Mouse (Mus musculus): ENCODE measurements around the gene Hpse2. TPM values are rescaled to one million over a fixed set of nuclear protein-coding genes. Genes with fewer than 3 reads are reported as not detected.

Gene Hpse2
- polyA plus RNA-seq, 1 experiment from 2014 or later: 0.73 TPM

- H3K27ac ChIP-seq (ENCODE audit: low read depth, low read length): no peak overlapping the region
- 91% methylated on average over 2 of the region's 2 CpGs for WGBS
- no peaks in the 10 kb centered on the region for H3K9me3 ChIP-seq (ENCODE audit: control insufficient read depth, low read length)
- DNase-seq (ENCODE audit: low spot score) (no peak), ATAC-seq (ENCODE audit: low FRiP score) (no peak)
- H3K36me3 ChIP-seq (ENCODE audit: control insufficient read depth, insufficient read depth, low read length): no peaks in the 10 kb centered on the region
- no peaks in the 10 kb centered on the region for H3K27me3 ChIP-seq (ENCODE audit: control insufficient read depth, insufficient read depth, low read length)
- no peak overlapping the region for H3K4me2 ChIP-seq (replicated peaks; ENCODE audit: low read depth, low read length)
- H3K4me3 ChIP-seq (ENCODE audit: low read depth, low read length): no peak overlapping the region
- no peaks in the 10 kb centered on the region for H3K4me1 ChIP-seq (replicated peaks; ENCODE audit: control insufficient read depth, insufficient read depth, low read length)
- no peak overlapping the region for H3K9ac ChIP-seq (ENCODE audit: low read depth, low read length)
Observed at GRCm38 (mm10) chr19:42839118-42839517, 549.0 kb downstream of the Hpse2 start.

DNA sequence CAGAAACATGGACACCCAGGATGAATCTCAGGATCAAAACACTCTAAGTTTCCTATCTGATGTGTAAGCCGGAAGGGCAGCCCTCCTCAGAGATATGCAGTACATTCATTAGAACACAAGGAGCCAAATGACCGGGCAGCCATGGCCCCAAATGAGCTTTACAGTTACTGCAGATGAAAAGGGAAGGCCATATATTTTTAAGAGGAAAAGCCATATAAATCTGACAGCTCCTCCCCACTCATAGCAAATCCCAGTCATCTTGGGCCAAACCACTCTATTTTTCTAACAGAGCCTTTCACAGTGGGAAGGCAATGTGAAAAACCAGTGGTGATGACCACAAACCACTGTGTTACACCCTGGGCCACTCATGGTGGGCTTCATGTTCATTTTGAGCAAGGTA lies 549.9 kb downstream of the Hpse2 start:
- no peaks in the 10 kb centered on the region for H3K27me3 ChIP-seq (ENCODE audit: control insufficient read depth, insufficient read depth, low read length)
- no peak overlapping the region for H3K9ac ChIP-seq (ENCODE audit: low read depth, low read length)
- H3K36me3 ChIP-seq (ENCODE audit: control insufficient read depth, insufficient read depth, low read length): no peaks in the 10 kb centered on the region
- no peaks in the 10 kb centered on the region for H3K4me1 ChIP-seq (replicated peaks; ENCODE audit: control insufficient read depth, insufficient read depth, low read length)
- WGBS: 84% methylated on average over 2 of the region's 2 CpGs
- H3K4me2 ChIP-seq (replicated peaks; ENCODE audit: low read depth, low read length): no peak overlapping the region
- DNase-seq (ENCODE audit: low spot score) (no peak), ATAC-seq (ENCODE audit: low FRiP score) (no peak)
- H3K27ac ChIP-seq (ENCODE audit: low read depth, low read length): no peak overlapping the region
- H3K4me3 ChIP-seq (ENCODE audit: low read depth, low read length): no peak overlapping the region
- no peaks in the 10 kb centered on the region for H3K9me3 ChIP-seq (ENCODE audit: control insufficient read depth, low read length)

DNA sequence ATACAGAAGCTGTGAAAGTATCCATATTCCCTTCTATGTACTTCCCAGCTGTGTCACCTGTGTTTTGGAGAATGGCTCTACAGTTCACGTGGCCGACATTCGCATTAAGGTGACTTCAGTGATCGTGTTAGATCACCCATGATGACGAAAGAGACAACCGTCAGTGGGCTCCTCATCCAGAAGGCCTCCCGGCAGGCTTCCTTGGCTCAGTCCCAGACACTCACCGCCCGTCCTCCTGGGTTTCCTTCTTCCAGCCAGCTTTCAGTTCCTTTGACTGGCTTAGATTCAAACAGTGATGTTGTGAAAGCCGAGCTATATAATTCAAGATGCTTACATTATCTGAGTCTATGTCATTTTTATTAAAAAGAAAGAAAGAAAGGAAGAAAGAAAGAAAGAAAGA lies 550.6 kb downstream of the Hpse2 start:
- ATAC-seq (ENCODE audit: low FRiP score) (no peak), DNase-seq (ENCODE audit: low spot score) (no peak)
- Histone ChIP-seq H3K27me3 (ENCODE audit: control insufficient read depth, insufficient read depth, low read length) (no peaks in the 10 kb centered on the region), H3K4me2 (replicated peaks; ENCODE audit: low read depth, low read length) (no peak overlapping the region), H3K36me3 (ENCODE audit: control insufficient read depth, insufficient read depth, low read length) (no peaks in the 10 kb centered on the region), H3K4me1 (replicated peaks; ENCODE audit: control insufficient read depth, insufficient read depth, low read length) (no peaks in the 10 kb centered on the region), H3K9ac (ENCODE audit: low read depth, low read length) (no peak overlapping the region), H3K4me3 (ENCODE audit: low read depth, low read length) (no peak overlapping the region), H3K27ac (ENCODE audit: low read depth, low read length) (no peak overlapping the region), H3K9me3 (ENCODE audit: control insufficient read depth, low read length) (no peaks in the 10 kb centered on the region)
- 85% methylated on average over 10 of the region's 10 CpGs for WGBS

GRCm38 (mm10) chr19:42833126-42833525 lies 555.0 kb downstream of the Hpse2 start:
- Histone ChIP-seq H3K9ac (ENCODE audit: low read depth, low read length) (no peak overlapping the region), H3K4me2 (replicated peaks; ENCODE audit: low read depth, low read length) (no peak overlapping the region), H3K4me3 (ENCODE audit: low read depth, low read length) (no peak overlapping the region), H3K27me3 (ENCODE audit: control insufficient read depth, insufficient read depth, low read length) (no peaks in the 10 kb centered on the region), H3K9me3 (ENCODE audit: control insufficient read depth, low read length) (no peaks in the 10 kb centered on the region), H3K36me3 (ENCODE audit: control insufficient read depth, insufficient read depth, low read length) (no peaks in the 10 kb centered on the region), H3K27ac (ENCODE audit: low read depth, low read length) (no peak overlapping the region), H3K4me1 (replicated peaks; ENCODE audit: control insufficient read depth, insufficient read depth, low read length) (no peaks in the 10 kb centered on the region)
- WGBS: 89% methylated on average over 7 of the region's 7 CpGs
- no peak for DNase-seq (ENCODE audit: low spot score)
- ATAC-seq (ENCODE audit: low FRiP score): no peak

DNA sequence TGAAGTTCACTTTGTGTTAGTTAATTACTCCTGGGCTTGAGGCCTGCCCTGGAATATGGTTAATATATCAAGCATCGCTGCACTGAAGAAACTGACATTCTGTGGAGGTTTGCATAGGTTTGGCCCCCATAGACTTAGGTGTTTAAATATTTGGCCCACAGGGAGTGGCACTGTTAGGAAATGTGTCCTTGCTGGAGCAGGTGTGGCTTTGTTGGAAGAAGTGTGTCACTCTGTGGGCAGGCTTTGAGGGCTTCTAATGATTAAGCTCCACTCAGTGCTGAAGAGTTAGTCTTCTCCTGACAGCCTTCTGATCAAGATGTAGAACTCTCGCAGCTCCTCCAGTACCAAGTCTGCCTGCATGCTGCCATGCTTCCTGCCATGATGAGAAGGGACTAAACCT lies 555.9 kb downstream of the Hpse2 start:
- no peak overlapping the region for H3K4me3 ChIP-seq (ENCODE audit: low read depth, low read length)
- H3K27me3 ChIP-seq (ENCODE audit: control insufficient read depth, insufficient read depth, low read length): no peaks in the 10 kb centered on the region
- H3K4me2 ChIP-seq (replicated peaks; ENCODE audit: low read depth, low read length): no peak overlapping the region
- no peaks in the 10 kb centered on the region for H3K4me1 ChIP-seq (replicated peaks; ENCODE audit: control insufficient read depth, insufficient read depth, low read length)
- H3K36me3 ChIP-seq (ENCODE audit: control insufficient read depth, insufficient read depth, low read length): no peaks in the 10 kb centered on the region
- H3K27ac ChIP-seq (ENCODE audit: low read depth, low read length): no peak overlapping the region
- no peak overlapping the region for H3K9ac ChIP-seq (ENCODE audit: low read depth, low read length)
- no peaks in the 10 kb centered on the region for H3K9me3 ChIP-seq (ENCODE audit: control insufficient read depth, low read length)
- WGBS: 88% methylated on average over 2 of the region's 2 CpGs
- DNase-seq (ENCODE audit: low spot score) (no peak), ATAC-seq (ENCODE audit: low FRiP score) (no peak)

- Histone ChIP-seq H3K9me3 (ENCODE audit: control insufficient read depth, low read length) (no peaks in the 10 kb centered on the region), H3K27me3 (ENCODE audit: control insufficient read depth, insufficient read depth, low read length) (no peaks in the 10 kb centered on the region), H3K27ac (ENCODE audit: low read depth, low read length) (no peak overlapping the region), H3K4me3 (ENCODE audit: low read depth, low read length) (no peak overlapping the region), H3K4me1 (replicated peaks; ENCODE audit: control insufficient read depth, insufficient read depth, low read length) (no peaks in the 10 kb centered on the region), H3K36me3 (ENCODE audit: control insufficient read depth, insufficient read depth, low read length) (no peaks in the 10 kb centered on the region), H3K4me2 (replicated peaks; ENCODE audit: low read depth, low read length) (no peak overlapping the region), H3K9ac (ENCODE audit: low read depth, low read length) (no peak overlapping the region)
- DNase-seq (ENCODE audit: low spot score) (no peak), ATAC-seq (ENCODE audit: low FRiP score) (no peak)
- 79% methylated on average over 4 of the region's 4 CpGs for WGBS
Observed at GRCm38 (mm10) chr19:42829196-42829595, 559.0 kb downstream of the Hpse2 start.

- 90% methylated on average over 3 of the region's 3 CpGs for WGBS
- Histone ChIP-seq H3K9me3 (ENCODE audit: control insufficient read depth, low read length) (no peaks in the 10 kb centered on the region), H3K36me3 (ENCODE audit: control insufficient read depth, insufficient read depth, low read length) (no peaks in the 10 kb centered on the region), H3K4me3 (ENCODE audit: low read depth, low read length) (no peak overlapping the region), H3K9ac (ENCODE audit: low read depth, low read length) (no peak overlapping the region), H3K27me3 (ENCODE audit: control insufficient read depth, insufficient read depth, low read length) (no peaks in the 10 kb centered on the region), H3K4me2 (replicated peaks; ENCODE audit: low read depth, low read length) (no peak overlapping the region), H3K4me1 (replicated peaks; ENCODE audit: control insufficient read depth, insufficient read depth, low read length) (no peaks in the 10 kb centered on the region), H3K27ac (ENCODE audit: low read depth, low read length) (no peak overlapping the region)
- DNase-seq (ENCODE audit: low spot score) (no peak), ATAC-seq (ENCODE audit: low FRiP score) (no peak)
Observed at GRCm38 (mm10) chr19:42827843-42828242, 560.3 kb downstream of the Hpse2 start.

- no peaks in the 10 kb centered on the region for H3K27me3 ChIP-seq (ENCODE audit: control insufficient read depth, insufficient read depth, low read length)
- no peaks in the 10 kb centered on the region for H3K36me3 ChIP-seq (ENCODE audit: control insufficient read depth, insufficient read depth, low read length)
- WGBS: 93% methylated on average over 5 of the region's 5 CpGs
- no peak overlapping the region for H3K9ac ChIP-seq (ENCODE audit: low read depth, low read length)
- no peak overlapping the region for H3K4me3 ChIP-seq (ENCODE audit: low read depth, low read length)
- no peak overlapping the region for H3K4me2 ChIP-seq (replicated peaks; ENCODE audit: low read depth, low read length)
- H3K4me1 ChIP-seq (replicated peaks; ENCODE audit: control insufficient read depth, insufficient read depth, low read length): no peaks in the 10 kb centered on the region
- no peaks in the 10 kb centered on the region for H3K9me3 ChIP-seq (ENCODE audit: control insufficient read depth, low read length)
- ATAC-seq (ENCODE audit: low FRiP score): no peak
- DNase-seq (ENCODE audit: low spot score): no peak
- no peak overlapping the region for H3K27ac ChIP-seq (ENCODE audit: low read depth, low read length)
Observed at GRCm38 (mm10) chr19:42820109-42820508, 568.0 kb downstream of the Hpse2 start.

- Histone ChIP-seq H3K4me1 (replicated peaks; ENCODE audit: control insufficient read depth, insufficient read depth, low read length) (no peaks in the 10 kb centered on the region), H3K27me3 (ENCODE audit: control insufficient read depth, insufficient read depth, low read length) (no peaks in the 10 kb centered on the region), H3K9ac (ENCODE audit: low read depth, low read length) (no peak overlapping the region), H3K27ac (ENCODE audit: low read depth, low read length) (no peak overlapping the region), H3K4me2 (replicated peaks; ENCODE audit: low read depth, low read length) (no peak overlapping the region), H3K4me3 (ENCODE audit: low read depth, low read length) (no peak overlapping the region), H3K9me3 (ENCODE audit: control insufficient read depth, low read length) (no peaks in the 10 kb centered on the region), H3K36me3 (ENCODE audit: control insufficient read depth, insufficient read depth, low read length) (no peaks in the 10 kb centered on the region)
- DNase-seq (ENCODE audit: low spot score) (no peak), ATAC-seq (ENCODE audit: low FRiP score) (no peak)
- 74% methylated on average over 2 of the region's 2 CpGs for WGBS
Observed at GRCm38 (mm10) chr19:42817761-42818160, 570.4 kb downstream of the Hpse2 start.

Measured in hindbrain, embryonic 11.5 days (tissue).